Mouse (Mus musculus) small intestine, adult 2 months (tissue): Measurements from ENCODE around the gene Cct3.

Experiments used
- CTCF ChIP-seq: fragments of 200-500 bp; IDR thresholded peaks from 2 replicates; pipeline ENCODE4 v1.5.1; 2012; ENCODE audit warnings: low read depth, mild to moderate bottlenecking, control low read depth, inconsistent platforms, low read length, moderate library complexity, mixed read lengths; ENCODE audit not compliant: insufficient replicate concordance, insufficient read length; ENCODE audit errors: extremely low read depth
- POLR2A ChIP-seq: fragments of 200-500 bp; IDR thresholded peaks from 2 replicates; pipeline ENCODE4 v1.6.1; 2012; ENCODE audit warnings: low read depth, mild to moderate bottlenecking, control low read depth, inconsistent platforms, low read length, moderate library complexity

GRCm38 (mm10) chr3:88262346-88262745 lies 34.6 kb upstream of the Cct3 start:
- no peak for TF ChIP-seq POLR2A
- TF ChIP-seq CTCF = no peak
